20 mouse cellular contexts compared by ENCODE assay signal in genomic region chr5:142911629-142912028, GRCm38 (mm10). TPM values are rescaled to one million over a fixed set of nuclear protein-coding genes. Genes with fewer than 3 reads are reported as not detected.
DNase-seq lines count a peak whose midpoint lies in the region; ATAC-seq and TF ChIP-seq lines count a peak whose summit lies in the region.
"Had no signal": no experiment of that assay in that cellular context is flagged by ENCODE, and none has a peak within 500 bp of the region (broad histone marks: within the 10 kb centered on the region; RNA-seq: fewer than 3 reads in every experiment).

No protein-coding gene starts in this region.

- TF ChIP-seq CTCF in ES-Bruce4 (IDR thresholded peaks at IDR 0.05; ENCODE audit: low read depth, low read length) = no peak

- H3K27me3 ChIP-seq in liver, embryonic 12.5 days (replicated peaks) = no peaks in the 10 kb centered on the region
- H3K27me3 ChIP-seq in ES-Bruce4 (ENCODE audit: control insufficient read depth, insufficient read depth, low read length, poor library complexity, severe bottlenecking) = no peaks in the 10 kb centered on the region
- H3K27me3 ChIP-seq in kidney, embryonic 15.5 days = no peaks in the 10 kb centered on the region
- H3K27me3 ChIP-seq: heart, embryonic 12.5 days; lung, embryonic 15.5 days; midbrain, embryonic 15.5 days had no signal

- no peaks in the 10 kb centered on the region for H3K9me3 ChIP-seq in liver, embryonic 12.5 days (replicated peaks)
- no peaks in the 10 kb centered on the region for H3K9me3 ChIP-seq in ES-Bruce4 (replicated peaks; ENCODE audit: control insufficient read depth, insufficient read depth, low read length, poor library complexity, severe bottlenecking)
- no peaks in the 10 kb centered on the region for H3K9me3 ChIP-seq in kidney, embryonic 15.5 days (replicated peaks)
- H3K9me3 ChIP-seq: embryonic facial prominence, embryonic 10.5 days; heart, embryonic 12.5 days; lung, embryonic 15.5 days; midbrain, embryonic 15.5 days had no signal

- peak overlapping the region; percentile 20; the same call in 1 of the 2 replicates for H3K9ac ChIP-seq in liver, embryonic 12.5 days
- H3K9ac ChIP-seq in ES-Bruce4 (ENCODE audit: low read depth, poor library complexity, severe bottlenecking) = no peak overlapping the region
- no peak overlapping the region for H3K9ac ChIP-seq in kidney, embryonic 15.5 days
- H3K9ac ChIP-seq: heart, embryonic 12.5 days; lung, embryonic 15.5 days; midbrain, embryonic 15.5 days had no signal

- WGBS in liver, embryonic 12.5 days (ENCODE audit: insufficient replicate concordance) = 81% methylated on average over 2 of the region's 2 CpGs
- 95% methylated on average over 2 of the region's 2 CpGs for WGBS in macrophage (ENCODE audit: missing documents)
- 82% methylated on average over 2 of the region's 2 CpGs for WGBS in kidney, embryonic 15.5 days

- 0 out of 2 replicates have a peak, but pooled peaks have one; percentile 53 for TF ChIP-seq EP300 in ES-Bruce4 (IDR thresholded peaks at IDR 0.05; ENCODE audit: insufficient read depth, low read depth, low read length)

- no peak for ATAC-seq in liver, embryonic 12.5 days
- no peak for ATAC-seq in kidney, embryonic 15.5 days (replicated peaks; ENCODE audit: low FRiP score)
- ATAC-seq: activated CD4-positive, CD25-positive, alpha-beta regulatory T cell, adult 4 months; forebrain, embryonic 14.5 days; hindbrain, embryonic 16.5 days; midbrain, embryonic 15.5 days had no signal

- peaks cover 30% of the 10 kb centered on the region for H3K79me2 ChIP-seq in macrophage (ENCODE audit: inconsistent target)

- DNase-seq in liver = no peak
- DNase-seq in induced T-regulatory cell, adult 2 months (ENCODE audit: low read depth) = peak; percentile 33
- DNase-seq in cerebellum, adult 11-12 months = no peak
- DNase-seq: cerebellum, postnatal 10 days; heart, postnatal 36 days; retina, postnatal 1 day; right cerebral cortex, postnatal 4 days had no signal

- TF ChIP-seq POLR2A in ES-Bruce4 (IDR thresholded peaks at IDR 0.05; ENCODE audit: insufficient read depth, low read length) = no peak

- no peak overlapping the region for H3K4me2 ChIP-seq in liver, embryonic 12.5 days
- H3K4me2 ChIP-seq in kidney, embryonic 15.5 days = no peak overlapping the region
- H3K4me2 ChIP-seq: heart, embryonic 12.5 days; lung, embryonic 15.5 days; midbrain, embryonic 15.5 days had no signal

- H3K4me1 ChIP-seq in liver, embryonic 12.5 days = peaks cover 67% of the 10 kb centered on the region
- peaks cover 11% of the 10 kb centered on the region for H3K4me1 ChIP-seq in ES-Bruce4 (ENCODE audit: control insufficient read depth, insufficient read depth, low read length)
- peaks cover 36% of the 10 kb centered on the region for H3K4me1 ChIP-seq in kidney, embryonic 15.5 days

- H3K36me3 ChIP-seq in liver, embryonic 12.5 days = no peaks in the 10 kb centered on the region
- H3K36me3 ChIP-seq in ES-Bruce4 (ENCODE audit: control insufficient read depth, insufficient read depth, low read length, poor library complexity, severe bottlenecking) (no peaks in the 10 kb centered on the region), macrophage (ENCODE audit: inconsistent target) (no peaks in the 10 kb centered on the region)
- H3K36me3 ChIP-seq in kidney, embryonic 15.5 days = no peaks in the 10 kb centered on the region
- H3K36me3 ChIP-seq: embryonic facial prominence, embryonic 10.5 days; heart, embryonic 12.5 days; lung, embryonic 15.5 days; midbrain, embryonic 15.5 days had no signal

- H3K27ac ChIP-seq in liver, embryonic 12.5 days = peak overlapping the region; percentile 43; the same call in 1 of the 2 replicates
- H3K27ac ChIP-seq in ES-Bruce4 (ENCODE audit: insufficient read depth, low read length) (peak overlapping the region; percentile 66), macrophage (peak overlapping the region; percentile 100; the same call in 1 of the 2 replicates)
- no peak overlapping the region for H3K27ac ChIP-seq in kidney, embryonic 15.5 days
- H3K27ac ChIP-seq: embryonic facial prominence, embryonic 10.5 days; kidney, postnatal 0 days; layer of hippocampus, adult 2 months; lung, embryonic 15.5 days; midbrain, embryonic 15.5 days had no signal

- H3K4me3 ChIP-seq in liver, embryonic 12.5 days = no peak overlapping the region
- H3K4me3 ChIP-seq in ES-Bruce4 (ENCODE audit: low read depth, low read length) (no peak overlapping the region), macrophage (ENCODE audit: inconsistent target) (no peak overlapping the region)
- H3K4me3 ChIP-seq in kidney, embryonic 15.5 days (replicated peaks) = no peak overlapping the region
- H3K4me3 ChIP-seq: embryonic facial prominence, embryonic 10.5 days; heart, embryonic 12.5 days; layer of hippocampus, adult 2 months; lung, embryonic 15.5 days; midbrain, embryonic 15.5 days had no signal

RNA-seq across cellular contexts. Expression of gene Actb, which starts 5.1 kb away (rescaled TPM):
- 7,775 and 7,997 TPM in 2 replicates for polyA plus RNA-seq in liver, embryonic 12.5 days (2016; fragmentation: Nextera tagmentation; extraction: Ambion mirVana)
- 3,823 and 4,237 TPM in 2 replicates for polyA plus RNA-seq in ES-Bruce4 (2011; ENCODE audit: insufficient read depth, insufficient read length, low read depth, missing spikeins)
- 1,000 to 10,000 TPM in 20 of 26 experiments, 100 to 1,000 TPM in 6; 611 to 2,451 (median 1,466) TPM for total RNA-seq in macrophage (2018; cell fraction: chromatin; rRNA removed)
- over 10,000 TPM in 12 of 26 experiments, 1,000 to 10,000 TPM in 14; 5,675 to 13,626 (median 9,300) TPM for total RNA-seq in macrophage (2018; cell fraction: cytosol; rRNA removed)
- total RNA-seq in macrophage (2018; cell fraction: nucleus; rRNA removed) = over 10,000 TPM in 1 of 26 experiments, 1,000 to 10,000 TPM in 25; 1,921 to 11,492 (median 4,963) TPM
- 4,180 to 7,540 TPM (median 4,195 TPM) in 3 replicates for polyA plus RNA-seq in macrophage (2018)
- polyA plus RNA-seq in kidney, embryonic 15.5 days (2015; fragmentation: Nextera tagmentation; extraction: Ambion mirVana) = 14,718 and 15,443 TPM in 2 replicates

RNA-seq across cellular contexts. Expression of gene Fbxl18, which starts 16.4 kb away (rescaled TPM):
- polyA plus RNA-seq in liver, embryonic 12.5 days (2016; fragmentation: Nextera tagmentation; extraction: Ambion mirVana) = 5.8 and 6.1 TPM in 2 replicates
- polyA plus RNA-seq in ES-Bruce4 (2011; ENCODE audit: insufficient read depth, insufficient read length, low read depth, missing spikeins) = 19.3 and 21.2 TPM in 2 replicates
- total RNA-seq in macrophage (2018; cell fraction: chromatin; rRNA removed) = 10 to 100 TPM in 24 of 26 experiments, 1 to 10 TPM in 2; 9.3 to 53.0 (median 32.1) TPM
- total RNA-seq in macrophage (2018; cell fraction: cytosol; rRNA removed) = 1 to 10 TPM; 2.2 to 8.0 (median 5.6) TPM
- total RNA-seq in macrophage (2018; cell fraction: nucleus; rRNA removed) = 10 to 100 TPM in 20 of 26 experiments, 1 to 10 TPM in 6; 4.3 to 34.8 (median 15.7) TPM
- polyA plus RNA-seq in macrophage (2018) = 2.5 to 5.4 TPM (median 3.5 TPM) in 3 replicates
- polyA plus RNA-seq in kidney, embryonic 15.5 days (2015; fragmentation: Nextera tagmentation; extraction: Ambion mirVana) = 16.7 and 17.8 TPM in 2 replicates

RNA-seq across cellular contexts. Expression of gene Fscn1, which starts 48.5 kb away (rescaled TPM):
- 69.1 and 69.4 TPM in 2 replicates for polyA plus RNA-seq in liver, embryonic 12.5 days (2016; fragmentation: Nextera tagmentation; extraction: Ambion mirVana)
- polyA plus RNA-seq in ES-Bruce4 (2011; ENCODE audit: insufficient read depth, insufficient read length, low read depth, missing spikeins) = 139 and 155 TPM in 2 replicates
- total RNA-seq in macrophage (2018; cell fraction: chromatin; rRNA removed) = 10 to 100 TPM in 2 of 26 experiments, 1 to 10 TPM in 12, under 1 TPM in 7, not detected in 5; 0.31 to 17.6 (median 1.7) TPM
- 10 to 100 TPM in 3 of 26 experiments, 1 to 10 TPM in 23; 1.1 to 31.7 (median 6.6) TPM for total RNA-seq in macrophage (2018; cell fraction: cytosol; rRNA removed)
- 10 to 100 TPM in 5 of 26 experiments, 1 to 10 TPM in 16, under 1 TPM in 5; 0.25 to 20.1 (median 3.4) TPM for total RNA-seq in macrophage (2018; cell fraction: nucleus; rRNA removed)
- polyA plus RNA-seq in macrophage (2018) = 0.81 to 1.8 TPM (median 0.94 TPM) in 3 replicates
- polyA plus RNA-seq in kidney, embryonic 15.5 days (2015; fragmentation: Nextera tagmentation; extraction: Ambion mirVana) = 320 and 348 TPM in 2 replicates

Comparison
In these comparisons a context has a peak if more than half of its experiments do, and no peak if none do; other contexts are left out.
1. RNA of gene Fscn1, which starts 48.5 kb away (polyA plus RNA-seq): 320 to 348 TPM in kidney, embryonic 15.5 days, 139 to 155 TPM in ES-Bruce4 and 69.1 to 69.4 TPM in liver, embryonic 12.5 days; 0.81 to 1.8 TPM in macrophage; every median in the first group is over 10 times any median in the second.